Mouse (Mus musculus) megakaryocyte, embryonic 14.5 days (primary cell): ENCODE measurements around the gene Cyp2d11. TPM values are rescaled to one million over a fixed set of nuclear protein-coding genes. Genes with fewer than 3 reads are reported as not detected.

ENCODE experiments used
- H3K27me3 ChIP-seq: replicated peaks from 2 replicates; pipeline ENCODE3; 2012; ENCODE audit warnings: inconsistent platforms
- H3K36me3 ChIP-seq: replicated peaks from 2 replicates; pipeline ENCODE3; 2012; ENCODE audit warnings: low read length, inconsistent platforms, mixed read lengths
- H3K4me1 ChIP-seq: 2 replicates; pipeline ENCODE4 v1.6.1; 2012; ENCODE audit warnings: inconsistent platforms
- H3K4me3 ChIP-seq: replicated peaks from 2 replicates; pipeline ENCODE3; 2012; ENCODE audit warnings: moderate library complexity, mild to moderate bottlenecking, inconsistent platforms
- H3K9me3 ChIP-seq: 2 replicates; pipeline ENCODE4 v1.6.1; 2012; ENCODE audit warnings: inconsistent platforms
- FLI1 ChIP-seq: IDR thresholded peaks from 2 replicates; pipeline ENCODE4 v1.6.1; 2012; ENCODE audit warnings: low read length, inconsistent platforms, mixed read lengths
- GATA1 ChIP-seq: IDR thresholded peaks from 3 replicates; pipeline ENCODE4 v1.6.1; 2012; ENCODE audit warnings: mixed read lengths, low read length, inconsistent platforms, borderline replicate concordance
- polyA plus RNA-seq: library from polyadenylated mRNA; stranded (reverse); fragments of >175 nt; gene quantifications from 2 replicates; pipeline ENCODE4 v1.2.3, GENCODE M21; 2012; ENCODE audit warnings: low replicate concordance; ENCODE audit not compliant: insufficient read depth

Gene Cyp2d11
- polyA plus RNA-seq, 1 experiment, result not detected

GRCm38 (mm10) chr15:82353745-82354113 lies 40.1 kb downstream of the Cyp2d11 start:
- Histone ChIP-seq H3K4me1 (peaks cover 72% of the 10 kb centered on the region), H3K27me3 (no peaks in the 10 kb centered on the region), H3K36me3 (peaks cover 31% of the 10 kb centered on the region), H3K9me3 (no peaks in the 10 kb centered on the region), H3K4me3 (peak overlapping the region; percentile 99)
- TF ChIP-seq GATA1, result no peak
- TF ChIP-seq FLI1, result no peak

- peaks cover 72% of the 10 kb centered on the region for H3K4me1 ChIP-seq
- no peaks in the 10 kb centered on the region for H3K27me3 ChIP-seq
- H3K36me3 ChIP-seq, result peaks cover 36% of the 10 kb centered on the region
- TF ChIP-seq FLI1, result no peak
- no peak for TF ChIP-seq GATA1
- peak overlapping the region; percentile 99 for H3K4me3 ChIP-seq
- no peaks in the 10 kb centered on the region for H3K9me3 ChIP-seq
Observed at GRCm38 (mm10) chr15:82353078-82353744, 40.6 kb downstream of the Cyp2d11 start.

GRCm38 (mm10) chr15:82351480-82351879 lies 42.3 kb downstream of the Cyp2d11 start:
- Histone ChIP-seq H3K27me3 (no peaks in the 10 kb centered on the region), H3K4me3 (peak overlapping the region; percentile 69), H3K9me3 (no peaks in the 10 kb centered on the region), H3K4me1 (peaks cover 79% of the 10 kb centered on the region), H3K36me3 (peaks cover 49% of the 10 kb centered on the region)
- no peak for TF ChIP-seq GATA1
- TF ChIP-seq FLI1, result no peak

GRCm38 (mm10) chr15:82350349-82350748 lies 43.5 kb downstream of the Cyp2d11 start:
- no peaks in the 10 kb centered on the region for H3K9me3 ChIP-seq
- H3K4me1 ChIP-seq, result peaks cover 75% of the 10 kb centered on the region
- peak overlapping the region; percentile 29 for H3K4me3 ChIP-seq
- TF ChIP-seq GATA1 (no peak), FLI1 (no peak)
- H3K36me3 ChIP-seq, result peaks cover 49% of the 10 kb centered on the region
- H3K27me3 ChIP-seq, result no peaks in the 10 kb centered on the region

- H3K4me3 ChIP-seq, result no peak overlapping the region
- TF ChIP-seq GATA1 (no peak), FLI1 (no peak)
- H3K9me3 ChIP-seq, result no peaks in the 10 kb centered on the region
- H3K27me3 ChIP-seq, result no peaks in the 10 kb centered on the region
- H3K36me3 ChIP-seq, result peaks cover 59% of the 10 kb centered on the region
- peaks cover 81% of the 10 kb centered on the region for H3K4me1 ChIP-seq
Observed at GRCm38 (mm10) chr15:82348999-82349341, 44.9 kb downstream of the Cyp2d11 start.

- Histone ChIP-seq H3K9me3 (peaks cover 2% of the 10 kb centered on the region; the same call in 1 of the 2 replicates), H3K36me3 (peaks cover 64% of the 10 kb centered on the region), H3K27me3 (no peaks in the 10 kb centered on the region), H3K4me3 (peak overlapping the region; percentile 78), H3K4me1 (peaks cover 87% of the 10 kb centered on the region)
- TF ChIP-seq GATA1, result no peak
- TF ChIP-seq FLI1, result no peak
Observed at GRCm38 (mm10) chr15:82348258-82348998, 45.4 kb downstream of the Cyp2d11 start.

- no peak for TF ChIP-seq GATA1
- no peak for TF ChIP-seq FLI1
- H3K4me3 ChIP-seq, result peak overlapping the region; percentile 78
- peaks cover 5% of the 10 kb centered on the region; the same call in 1 of the 2 replicates for H3K9me3 ChIP-seq
- no peaks in the 10 kb centered on the region for H3K27me3 ChIP-seq
- peaks cover 69% of the 10 kb centered on the region for H3K36me3 ChIP-seq
- peaks cover 88% of the 10 kb centered on the region for H3K4me1 ChIP-seq
Observed at GRCm38 (mm10) chr15:82347852-82348251, 46.0 kb downstream of the Cyp2d11 start.

- Histone ChIP-seq H3K9me3 (peaks cover 5% of the 10 kb centered on the region; the same call in 1 of the 2 replicates), H3K27me3 (no peaks in the 10 kb centered on the region), H3K36me3 (peaks cover 69% of the 10 kb centered on the region), H3K4me1 (peaks cover 88% of the 10 kb centered on the region), H3K4me3 (peak overlapping the region; percentile 94)
- TF ChIP-seq GATA1 (no peak), FLI1 (no peak)
Observed at GRCm38 (mm10) chr15:82347303-82347676, 46.5 kb downstream of the Cyp2d11 start.

GRCm38 (mm10) chr15:82346580-82347302 lies 47.1 kb downstream of the Cyp2d11 start:
- Histone ChIP-seq H3K4me3 (peak overlapping the region; percentile 94), H3K27me3 (no peaks in the 10 kb centered on the region), H3K36me3 (peaks cover 66% of the 10 kb centered on the region), H3K9me3 (peaks cover 5% of the 10 kb centered on the region; the same call in 1 of the 2 replicates), H3K4me1 (peaks cover 89% of the 10 kb centered on the region)
- no peak for TF ChIP-seq FLI1
- no peak for TF ChIP-seq GATA1
